In genomic region chr5:53176075-53176474, GRCm38 (mm10) we compare ENCODE assay signal across 17 mouse cellular contexts. TPM values are rescaled to one million over a fixed set of nuclear protein-coding genes. Genes with fewer than 3 reads are reported as not detected.
DNase-seq lines count a peak whose midpoint lies in the region; ATAC-seq and TF ChIP-seq lines count a peak whose summit lies in the region.
"Had no signal": no experiment of that assay in that cellular context is flagged by ENCODE, and none has a peak within 500 bp of the region (broad histone marks: within the 10 kb centered on the region; RNA-seq: fewer than 3 reads in every experiment).

No protein-coding gene starts in this region.

- peaks cover 21% of the 10 kb centered on the region for H3K4me1 ChIP-seq in heart, embryonic 13.5 days
- H3K4me1 ChIP-seq in midbrain, postnatal 0 days (ENCODE audit: insufficient read depth, low read length) = no peaks in the 10 kb centered on the region
- H3K4me1 ChIP-seq in midbrain, embryonic 15.5 days = no peaks in the 10 kb centered on the region
- H3K4me1 ChIP-seq: embryonic facial prominence, embryonic 15.5 days had no signal

- no peaks in the 10 kb centered on the region for H3K9me3 ChIP-seq in heart, embryonic 13.5 days
- no peaks in the 10 kb centered on the region for H3K9me3 ChIP-seq in midbrain, postnatal 0 days (ENCODE audit: low read length)
- no peaks in the 10 kb centered on the region for H3K9me3 ChIP-seq in midbrain, embryonic 15.5 days
- H3K9me3 ChIP-seq: embryonic facial prominence, embryonic 15.5 days had no signal

- no peaks in the 10 kb centered on the region for H3K27me3 ChIP-seq in heart, embryonic 13.5 days (replicated peaks)
- no peaks in the 10 kb centered on the region for H3K27me3 ChIP-seq in midbrain, postnatal 0 days (ENCODE audit: insufficient read depth, low read length)
- no peaks in the 10 kb centered on the region for H3K27me3 ChIP-seq in midbrain, embryonic 15.5 days (replicated peaks)
- H3K27me3 ChIP-seq: embryonic facial prominence, embryonic 15.5 days had no signal

- TF ChIP-seq CTCF in midbrain, postnatal 0 days (IDR thresholded peaks at IDR 0.05) = no peak

- 78% methylated on average over 2 of the region's 4 CpGs for WGBS in heart, embryonic 13.5 days
- 83% methylated on average over 2 of the region's 4 CpGs for WGBS in midbrain, postnatal 0 days
- 85% methylated on average over 2 of the region's 4 CpGs for WGBS in midbrain, embryonic 15.5 days

- no peak overlapping the region for H3K9ac ChIP-seq in heart, embryonic 13.5 days
- no peak overlapping the region for H3K9ac ChIP-seq in midbrain, postnatal 0 days (replicated peaks; ENCODE audit: low read length, poor library complexity, severe bottlenecking)
- H3K9ac ChIP-seq in midbrain, embryonic 15.5 days = no peak overlapping the region
- H3K9ac ChIP-seq: embryonic facial prominence, embryonic 15.5 days; forebrain, postnatal 0 days had no signal

- 0 out of 2 replicates have a peak overlapping the region, but pooled peaks have one; percentile 32 for H3K27ac ChIP-seq in heart, embryonic 13.5 days (replicated peaks)
- H3K27ac ChIP-seq in midbrain, postnatal 0 days (ENCODE audit: low read depth, low read length) = no peak overlapping the region
- no peak overlapping the region for H3K27ac ChIP-seq in midbrain, embryonic 15.5 days
- H3K27ac ChIP-seq: embryonic facial prominence, embryonic 15.5 days had no signal

- intact Hi-C loops in heart, postnatal 10 days (cut with DNase I) = no loop called here
- intact Hi-C loops in heart, postnatal 25 days (cut with DNase I) = no loop called here

- H3K36me3 ChIP-seq in heart, embryonic 13.5 days = no peaks in the 10 kb centered on the region
- H3K36me3 ChIP-seq in midbrain, postnatal 0 days (ENCODE audit: insufficient read depth, low read length) = no peaks in the 10 kb centered on the region
- no peaks in the 10 kb centered on the region for H3K36me3 ChIP-seq in midbrain, embryonic 15.5 days (replicated peaks)
- H3K36me3 ChIP-seq: embryonic facial prominence, embryonic 15.5 days had no signal

- no peak overlapping the region for H3K4me2 ChIP-seq in heart, embryonic 13.5 days
- no peak overlapping the region for H3K4me2 ChIP-seq in midbrain, postnatal 0 days (ENCODE audit: low read depth, low read length, poor library complexity, severe bottlenecking)
- no peak overlapping the region for H3K4me2 ChIP-seq in midbrain, embryonic 15.5 days
- H3K4me2 ChIP-seq: embryonic facial prominence, embryonic 15.5 days had no signal

- no peak for ATAC-seq in heart, embryonic 13.5 days (ENCODE audit: extremely low read depth, insufficient number of reproducible peaks, low FRiP score, low TSS enrichment)
- ATAC-seq in midbrain, postnatal 0 days (ENCODE audit: low FRiP score) = no peak
- no peak for ATAC-seq in midbrain, embryonic 15.5 days (replicated peaks)
- ATAC-seq: forebrain, postnatal 0 days; intestine, embryonic 16.5 days had no signal

- no peak overlapping the region for H3K4me3 ChIP-seq in heart, embryonic 13.5 days
- H3K4me3 ChIP-seq in midbrain, postnatal 0 days (ENCODE audit: low read depth, low read length) = no peak overlapping the region
- no peak overlapping the region for H3K4me3 ChIP-seq in midbrain, embryonic 15.5 days
- H3K4me3 ChIP-seq: embryonic facial prominence, embryonic 15.5 days had no signal

- DNase-seq in heart, postnatal 10 days = no peak
- DNase-seq in midbrain, postnatal 0 days (ENCODE audit: low spot score) = peak; percentile 52
- peak; percentile 92 for DNase-seq in cerebellum, adult 8-10 months
- peak; percentile 82 for DNase-seq in skeletal muscle tissue, adult 2 months (ENCODE audit: low read depth, low spot score)
- DNase-seq in yolk sac, embryonic 10.5 days (ENCODE audit: low spot score) = no peak
- DNase-seq in heart, postnatal 25 days (ENCODE audit: low spot score) = no peak
- DNase-seq: adrenal gland, adult 8-10 months; forebrain, postnatal 0 days; heart, adult 18-20 months; heart, postnatal 14 days; liver; spleen, adult 18-20 months had no signal

RNA-seq across cellular contexts. Expression of gene Sel1l3, which starts 37.7 kb away (rescaled TPM):
- polyA plus RNA-seq in heart, embryonic 13.5 days (2015; fragmentation: Nextera tagmentation; extraction: Ambion mirVana) = 1.0 and 1.3 TPM in 2 replicates
- under 1 TPM; 0.55 to 0.57 TPM for total RNA-seq in heart, postnatal 10 days (2021)
- 19.0 and 22.2 TPM in 2 replicates for total RNA-seq in midbrain, postnatal 0 days (2014; rRNA removed)
- polyA plus RNA-seq in midbrain, postnatal 0 days (2015; fragmentation: Nextera tagmentation; extraction: Ambion mirVana) = 4.7 TPM in 2 replicates
- 6.1 and 7.3 TPM in 2 replicates for polyA plus RNA-seq in midbrain, embryonic 15.5 days (2015; fragmentation: Nextera tagmentation; extraction: Ambion mirVana)
- total RNA-seq in heart, postnatal 25 days (2021) = 1 to 10 TPM; 1.7 to 2.0 TPM
- total RNA-seq: megakaryocyte-erythroid progenitor cell, adult 5-6 weeks had no signal

Comparison
In these comparisons a context has a peak if more than half of its experiments do, and no peak if none do; other contexts are left out.
1. DNase-seq: peak in midbrain, postnatal 0 days (single experiment), cerebellum, adult 8-10 months (single experiment) and skeletal muscle tissue, adult 2 months (single experiment); none in heart, postnatal 10 days (0 of 2), yolk sac, embryonic 10.5 days (single experiment) and heart, postnatal 25 days (single experiment).